Mouse (Mus musculus) embryo, embryonic 9.5 days (tissue): ENCODE measurements around the gene Olfr640.

Source experiments
- DNase-seq: peaks from one replicate; pipeline ENCODE4 v3.0.0-alpha.2; 2017; ENCODE audit errors: extremely low spot score

The Olfr640 gene

DNA sequence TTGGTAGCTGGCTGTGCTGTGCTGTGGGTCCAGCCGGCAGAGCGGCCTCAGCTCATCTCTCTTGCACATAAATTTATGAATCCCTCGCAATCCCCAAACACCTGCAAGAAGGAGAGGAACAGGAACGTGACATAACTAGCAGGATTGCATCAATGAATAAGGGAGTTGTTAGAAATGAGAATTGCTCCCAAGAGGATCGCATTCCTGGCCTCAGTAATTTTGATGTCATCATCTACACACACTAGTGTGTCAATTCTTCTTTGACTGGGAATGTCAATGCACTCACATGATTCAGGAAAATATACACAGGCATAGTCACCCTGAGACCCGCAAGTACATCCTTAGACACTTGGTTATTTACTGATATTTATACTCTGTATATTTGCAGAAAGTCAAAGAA lies at the start of gene Olfr640:
Olfr640 (minus strand) TSS at position 101 of the 400 bp plus-strand sequence.
- DNase-seq, result no peak

DNA sequence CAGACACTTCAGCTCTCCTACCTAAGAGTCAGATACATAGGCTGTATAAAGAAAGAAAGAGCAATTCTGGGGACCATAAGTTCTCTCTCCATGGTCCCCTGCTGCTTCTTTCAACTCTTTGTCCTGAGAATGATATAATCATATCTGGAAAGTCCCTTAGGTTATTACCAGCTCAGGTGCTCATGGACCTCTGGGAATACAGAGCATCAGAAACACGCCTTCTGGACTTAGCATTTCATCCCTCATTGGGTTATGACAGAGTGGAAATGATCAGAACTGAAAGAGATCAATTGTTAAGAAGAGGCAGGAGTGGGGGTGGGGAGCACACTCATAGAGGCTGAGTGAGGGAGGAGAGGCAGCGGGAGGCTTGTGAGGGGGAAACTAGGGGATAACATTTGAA lies 46.4 kb upstream of the Olfr640 start, which contains the start of gene Olfr644:
Olfr644 (minus strand) TSS at position 101 of the 400 bp plus-strand sequence.
- no peak for DNase-seq

GRCm38 (mm10) chr7:104061345-104061744 lies 36.0 kb upstream of the Olfr640 start, which contains the start of gene 4930516K23Rik:
TSS of gene 4930516K23Rik (minus strand) at chr7:104061445.
- no peak for DNase-seq

GRCm38 (mm10) chr7:104059215-104059614 lies 33.8 kb upstream of the Olfr640 start:
- DNase-seq, result no peak

- DNase-seq, result no peak
Observed at GRCm38 (mm10) chr7:104052566-104052965, 27.2 kb upstream of the Olfr640 start, which contains the start of gene Olfr642. TSS of gene Olfr642 (minus strand) at chr7:104052666.

DNA sequence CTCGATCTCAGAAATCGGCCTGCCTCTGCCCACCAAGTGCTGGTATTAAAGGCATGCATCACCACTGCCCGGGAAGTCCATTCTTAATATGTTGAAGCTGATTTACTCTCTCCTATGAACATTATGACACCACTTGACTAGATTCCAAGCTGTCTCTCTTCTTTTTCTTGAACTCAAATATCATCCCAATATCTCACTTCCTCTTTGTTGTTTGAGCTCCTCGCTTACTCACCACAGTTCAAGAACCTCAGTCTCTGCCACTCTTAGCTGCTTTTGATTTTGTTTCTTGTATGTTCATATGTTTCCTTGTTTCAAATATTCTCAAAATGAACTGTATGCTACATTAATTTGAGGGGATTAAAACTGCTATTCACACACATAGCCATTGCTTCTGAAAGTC lies 25.4 kb upstream of the Olfr640 start:
- no peak for DNase-seq

- DNase-seq, result no peak
Observed at GRCm38 (mm10) chr7:104035145-104035544, 9.8 kb upstream of the Olfr640 start, which contains the start of gene Olfr641. TSS of gene Olfr641 (plus strand) at chr7:104035445.

GRCm38 (mm10) chr7:104026978-104027377 lies 1.6 kb upstream of the Olfr640 start:
- DNase-seq, result no peak

- no peak for DNase-seq
Observed at GRCm38 (mm10) chr7:104021651-104022050, 3.7 kb downstream of the Olfr640 start.

DNA sequence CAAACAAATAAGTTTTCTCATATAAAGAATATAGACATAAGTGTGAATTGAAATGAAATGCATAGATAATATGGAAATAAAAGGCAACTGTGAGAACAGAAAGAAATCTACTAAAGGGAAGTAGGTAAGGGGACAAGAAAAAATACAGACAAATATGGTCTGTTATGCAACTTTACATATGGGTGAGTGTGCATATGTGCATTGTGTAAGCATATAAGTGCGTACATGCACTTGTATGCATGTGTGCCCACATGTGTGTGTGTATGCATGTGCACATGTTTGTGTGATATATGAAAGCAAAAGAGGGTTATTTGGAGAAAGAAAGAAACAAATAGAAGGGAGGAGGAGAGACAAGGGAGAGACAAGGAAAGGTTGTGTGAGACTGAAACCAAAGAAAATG lies 6.4 kb downstream of the Olfr640 start:
- no peak for DNase-seq

GRCm38 (mm10) chr7:104017203-104017602 lies 8.2 kb downstream of the Olfr640 start, which contains the start of gene Olfr639:
TSS of gene Olfr639 (minus strand) at chr7:104017303.
- DNase-seq, result no peak

DNA sequence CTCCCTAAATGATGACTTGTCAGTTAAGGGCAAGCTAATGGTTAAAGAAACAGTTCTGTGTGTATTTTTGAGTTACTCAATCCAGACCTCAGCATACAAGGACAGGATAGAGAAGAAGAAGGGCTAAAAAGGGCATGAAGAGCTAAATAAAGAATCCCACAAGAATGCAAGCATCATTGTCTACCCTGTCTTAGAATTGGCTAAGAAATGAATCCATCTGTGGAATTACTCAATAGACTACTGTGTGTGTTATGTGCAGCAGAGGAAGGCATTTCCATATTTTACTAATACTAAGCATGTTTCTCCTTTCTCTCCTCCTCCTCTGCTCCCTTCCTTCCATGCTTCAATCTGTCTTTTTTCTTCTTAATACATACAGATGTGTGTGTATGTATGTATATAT lies 26.2 kb downstream of the Olfr640 start:
- no peak for DNase-seq

DNA sequence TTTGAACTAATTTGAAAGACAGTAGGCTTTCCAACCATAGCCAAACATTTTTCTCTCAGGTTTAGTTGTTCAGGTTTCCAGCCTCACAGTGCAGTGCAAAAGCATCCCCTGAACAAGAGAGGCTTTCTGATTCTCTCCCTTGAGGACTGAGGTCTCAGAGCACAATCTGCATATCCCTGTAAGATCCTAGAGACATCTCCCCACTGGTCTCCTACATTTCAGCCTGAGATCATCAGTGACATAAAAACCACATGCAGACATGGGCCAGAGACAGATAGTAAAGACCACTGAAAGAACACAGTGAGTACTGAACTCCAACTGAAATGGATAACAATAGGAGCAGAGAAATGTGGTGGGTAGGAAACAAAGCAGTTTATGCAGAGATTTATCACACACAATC lies 26.9 kb downstream of the Olfr640 start, which contains the start of gene Olfr638:
Olfr638 (plus strand) TSS at position 301 of the 400 bp plus-strand sequence.
- no peak for DNase-seq

GRCm38 (mm10) chr7:103971782-103972181 lies 53.6 kb downstream of the Olfr640 start:
- DNase-seq, result no peak

GRCm38 (mm10) chr7:103970852-103971251 lies 54.5 kb downstream of the Olfr640 start, which contains the start of gene Olfr635:
TSS of gene Olfr635 (plus strand) at chr7:103971152.
- no peak for DNase-seq
